Mouse (Mus musculus) skeletal muscle tissue, adult 2 months (tissue): ENCODE data around the gene Plekha1.

Experiments
- DNase-seq: peaks from one replicate; pipeline ENCODE4 v3.0.0-alpha.2; 2012; ENCODE audit warnings: low read depth, low spot score

Gene Plekha1

GRCm38 (mm10) chr7:130859926-130860325 lies 5.6 kb upstream of the Plekha1 start:
- no peak for DNase-seq

GRCm38 (mm10) chr7:130860721-130861142 lies 4.8 kb upstream of the Plekha1 start:
- no peak for DNase-seq

DNA sequence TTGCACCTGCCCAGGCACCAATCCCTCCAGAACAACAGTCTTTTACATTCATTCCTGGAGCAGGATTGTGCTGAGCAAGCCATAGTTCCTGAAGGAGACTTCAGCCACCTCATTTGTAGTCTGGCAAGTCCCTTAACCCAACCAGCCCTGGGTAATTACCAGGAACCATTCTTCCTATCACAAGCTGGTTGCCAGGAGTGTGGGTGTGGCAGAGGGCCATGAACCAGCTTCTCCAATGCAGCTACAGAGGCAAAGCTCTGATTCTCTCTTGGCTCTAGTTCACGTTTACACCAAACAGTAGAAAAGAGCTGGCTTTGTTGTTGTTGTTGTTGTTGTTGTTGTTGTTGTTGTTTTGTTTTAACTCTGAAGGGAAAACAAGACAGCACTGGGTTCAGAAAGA lies 3.1 kb upstream of the Plekha1 start:
- no peak for DNase-seq

DNA sequence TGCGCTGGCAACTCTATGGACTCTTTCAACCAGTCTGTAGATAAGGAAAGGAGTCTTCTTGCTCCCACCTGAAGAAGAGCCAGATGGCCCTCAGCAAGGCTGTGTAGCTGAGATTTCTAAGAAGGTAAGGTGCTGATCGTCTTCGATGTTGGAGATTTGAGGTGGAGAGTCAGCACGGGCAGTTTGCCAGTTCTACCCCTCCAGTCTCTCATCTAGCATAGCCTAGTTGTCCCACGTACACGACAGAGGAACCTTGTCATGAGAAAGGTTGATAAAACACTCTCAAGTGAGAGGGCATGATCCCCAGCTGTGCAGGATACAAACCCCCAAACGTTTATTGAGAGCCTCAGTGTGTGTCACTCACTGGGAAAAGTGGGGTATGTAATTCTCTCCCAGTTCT lies 845 bp upstream of the Plekha1 start:
- no peak for DNase-seq

DNA sequence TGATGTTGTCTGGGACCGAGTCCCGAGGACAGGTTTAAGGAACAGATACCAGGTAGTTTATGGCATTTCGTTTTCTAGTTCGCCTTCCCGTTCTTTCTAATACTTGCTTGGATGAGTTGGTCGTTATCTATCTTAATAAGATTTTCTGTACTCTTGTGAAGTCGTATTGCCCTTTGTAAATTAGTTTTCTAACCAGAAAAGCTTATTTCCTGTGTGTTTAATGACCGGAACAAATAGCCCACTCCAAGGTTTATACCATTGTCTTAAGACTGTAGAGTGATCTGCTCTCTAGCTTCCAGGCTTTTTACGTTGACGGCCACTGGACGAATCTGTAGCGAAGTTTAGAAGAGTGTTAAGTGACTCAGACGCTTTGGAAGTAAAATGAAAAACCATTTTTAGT lies 1.1 kb downstream of the Plekha1 start:
- no peak for DNase-seq

DNA sequence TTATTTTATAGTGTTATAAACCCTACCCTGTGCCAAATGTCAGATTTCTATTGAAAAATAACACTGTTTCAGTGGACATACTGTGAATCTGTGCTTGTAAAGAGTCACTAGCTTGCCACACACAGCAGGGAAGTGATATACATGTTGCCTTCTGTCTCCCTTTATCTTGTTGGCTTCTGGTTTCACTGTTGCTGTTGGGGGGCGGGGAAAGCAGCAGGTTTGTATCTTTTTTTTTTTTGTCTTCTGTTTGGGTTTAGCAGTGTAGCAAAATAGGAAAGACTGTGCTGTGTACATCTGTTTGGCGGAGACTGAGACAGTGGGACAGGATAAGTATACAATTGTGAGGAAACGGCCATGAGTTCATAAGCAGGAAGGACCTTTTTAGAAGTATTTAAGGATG lies 1.7 kb downstream of the Plekha1 start:
- DNase-seq = no peak

- DNase-seq = no peak
These were observed 18.6 kb downstream of the Plekha1 start for GRCm38 (mm10) chr7:130884161-130884560.

DNA sequence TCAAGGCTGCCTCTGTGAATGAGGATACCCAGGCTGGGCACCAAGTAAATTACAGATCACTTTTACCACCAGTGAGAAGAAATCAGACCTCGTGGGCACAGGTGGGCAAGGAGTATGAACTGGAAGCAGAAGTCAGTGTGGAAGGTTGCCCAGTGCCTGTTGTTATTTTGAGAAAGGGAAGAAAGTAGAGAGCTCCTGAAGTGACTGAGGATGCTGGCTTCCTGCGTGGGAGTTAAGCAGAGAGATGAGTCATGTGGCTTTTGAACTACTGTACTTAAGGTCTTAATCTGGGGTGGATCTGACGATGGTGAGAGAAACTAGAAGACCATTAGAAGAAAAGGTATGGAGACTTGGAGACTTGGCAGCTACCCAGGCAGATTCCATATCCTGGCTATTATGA lies 20.7 kb downstream of the Plekha1 start:
- DNase-seq = no peak

GRCm38 (mm10) chr7:130887946-130888345 lies 22.4 kb downstream of the Plekha1 start:
- DNase-seq = no peak

- DNase-seq = no peak
These were observed 25.3 kb downstream of the Plekha1 start for GRCm38 (mm10) chr7:130890871-130891270.

DNA sequence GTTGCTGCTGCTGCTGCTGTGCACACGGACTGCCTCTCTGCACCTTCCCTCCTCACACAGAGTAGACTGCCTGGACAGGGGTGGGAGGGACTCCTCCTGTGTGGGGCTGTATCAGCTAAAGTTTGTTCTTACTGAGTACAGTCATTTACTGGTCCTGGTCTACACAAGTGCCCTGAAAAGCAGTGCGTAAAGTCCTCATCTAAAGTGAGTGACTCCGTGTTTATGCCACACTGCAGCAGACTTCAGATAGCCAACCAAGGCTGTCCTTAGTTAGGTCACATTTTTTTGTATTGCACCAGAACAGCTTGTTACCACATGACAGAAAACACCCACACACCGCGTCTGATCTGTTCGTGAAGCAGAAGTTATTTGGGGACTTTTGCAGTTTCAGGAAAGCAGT lies 27.4 kb downstream of the Plekha1 start:
- peak; percentile 34 for DNase-seq

- DNase-seq = no peak
These were observed 29.5 kb downstream of the Plekha1 start for GRCm38 (mm10) chr7:130894931-130895617.

- DNase-seq = no peak
These were observed 30.0 kb downstream of the Plekha1 start for GRCm38 (mm10) chr7:130895618-130895945.

GRCm38 (mm10) chr7:130896064-130896463 lies 30.5 kb downstream of the Plekha1 start:
- no peak for DNase-seq

GRCm38 (mm10) chr7:130897201-130897600 lies 31.6 kb downstream of the Plekha1 start:
- DNase-seq = no peak

GRCm38 (mm10) chr7:130898373-130898772 lies 32.8 kb downstream of the Plekha1 start:
- no peak for DNase-seq

GRCm38 (mm10) chr7:130900233-130900848 lies 34.8 kb downstream of the Plekha1 start:
- no peak for DNase-seq

- DNase-seq = no peak
These were observed 37.4 kb downstream of the Plekha1 start for GRCm38 (mm10) chr7:130902929-130903328.

- DNase-seq = no peak
These were observed 38.0 kb downstream of the Plekha1 start for GRCm38 (mm10) chr7:130903505-130904074.

DNA sequence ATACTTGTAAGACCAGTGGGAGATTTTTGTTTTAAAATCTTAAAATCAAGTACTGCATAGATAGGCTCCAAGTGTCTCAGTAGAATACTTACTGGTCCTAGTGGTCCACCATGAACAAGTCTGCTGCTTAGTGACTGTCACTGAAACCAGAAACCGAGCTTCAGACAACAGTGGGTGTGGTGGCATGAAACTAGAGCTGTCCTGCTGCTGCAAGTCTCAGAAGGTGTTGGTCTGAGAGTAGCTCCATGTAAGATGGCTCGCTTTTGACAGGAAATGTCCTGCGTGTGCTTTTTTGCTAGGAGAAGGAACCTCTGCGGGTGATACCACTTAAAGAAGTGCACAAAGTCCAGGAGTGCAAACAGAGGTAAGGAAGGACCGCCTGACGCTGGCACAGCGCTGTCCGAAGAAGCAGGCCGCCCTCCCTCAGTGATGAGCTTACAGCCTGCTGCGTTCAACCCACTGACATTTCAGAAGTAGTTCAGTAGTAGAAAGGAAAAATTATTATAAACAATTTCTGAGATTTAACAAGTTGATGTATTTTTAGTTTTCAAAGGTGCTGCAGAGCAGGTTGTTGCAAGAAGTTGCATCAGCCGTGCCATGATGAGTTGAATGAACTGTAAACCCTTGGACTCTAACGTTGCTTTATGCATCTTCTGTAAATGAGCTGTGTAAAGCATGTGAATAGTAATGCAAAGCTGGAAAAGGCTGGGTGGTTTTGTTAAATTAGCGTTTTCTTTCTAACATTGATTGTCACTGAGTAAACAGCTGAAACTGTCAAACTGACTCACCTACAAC lies 39.2 kb downstream of the Plekha1 start:
- DNase-seq = no peak

- DNase-seq = no peak
These were observed 45.3 kb downstream of the Plekha1 start for GRCm38 (mm10) chr7:130910841-130911240.

DNA sequence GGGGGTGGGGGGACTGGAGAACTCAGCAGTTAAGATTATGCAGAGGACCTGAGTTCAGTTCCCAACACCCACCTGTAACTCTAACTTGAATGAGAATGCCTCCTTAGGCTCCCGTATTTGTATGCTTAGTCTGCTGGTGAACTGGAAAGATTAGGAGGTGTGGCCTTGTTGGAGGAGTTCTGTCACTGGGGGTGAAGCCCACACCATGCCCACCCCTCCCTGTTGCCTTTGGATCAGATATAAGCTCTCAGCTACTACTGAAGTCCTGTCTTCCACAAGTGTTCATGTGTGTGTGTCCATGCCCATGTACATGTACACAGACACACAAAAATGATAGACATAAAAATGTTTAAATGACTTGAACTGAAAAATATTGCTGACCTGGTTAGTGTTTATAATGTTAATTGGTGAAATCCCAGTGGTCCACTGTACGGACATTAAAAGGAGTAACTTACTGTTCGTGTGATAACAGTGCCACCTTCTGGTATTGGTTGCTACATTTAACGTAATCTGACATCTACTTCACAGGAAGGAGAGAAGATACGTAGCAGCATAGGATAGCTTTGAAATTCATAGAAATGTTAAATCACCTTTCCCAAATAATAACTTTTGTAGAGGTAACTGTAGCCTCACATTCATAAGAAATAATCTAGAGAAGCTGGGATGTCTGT lies 49.3 kb downstream of the Plekha1 start:
- DNase-seq = no peak
